Mouse (Mus musculus) C3H10T1/2 (cell line): Measurements from ENCODE around the gene Cd27. TPM values are rescaled to one million over a fixed set of nuclear protein-coding genes. Genes with fewer than 3 reads are reported as not detected.

Source experiments
- polyA plus RNA-seq, 2 experiments: library from polyadenylated mRNA; unstranded; fragments of >200 nt; fragmentation: generic; extraction: Trizol; gene quantifications; one replicate each; pipeline ENCODE4 v1.2.1; 2012; ENCODE audit warnings: missing spikeins in 2 of 2

Cd27 gene
- under 1 TPM in 1 of 2 experiments, not detected in 1; 0.25 TPM for polyA plus RNA-seq

DNA sequence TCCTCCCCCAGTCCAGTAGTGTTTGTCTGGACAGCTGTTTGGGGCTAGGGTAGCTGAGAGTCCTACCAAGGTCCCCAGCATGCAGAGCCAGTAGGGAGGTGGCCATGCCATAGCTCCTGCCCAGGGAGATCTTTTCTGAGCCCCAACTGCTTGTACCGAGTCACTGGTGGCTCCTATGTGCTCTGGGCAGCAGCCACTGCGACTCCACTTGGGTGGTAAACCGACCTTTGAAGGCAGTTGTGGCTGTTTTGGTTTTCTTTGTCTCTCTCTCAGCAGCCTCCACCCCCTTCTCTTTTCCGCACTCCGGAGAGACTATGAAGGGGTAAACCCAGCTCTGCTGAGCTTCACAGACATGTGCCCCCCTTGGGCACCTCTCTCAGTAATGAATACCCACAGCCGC, at the start of gene Cd27:
Gene Cd27, minus strand, starts transcription at position 229 of the 400 bp plus-strand sequence.

DNA sequence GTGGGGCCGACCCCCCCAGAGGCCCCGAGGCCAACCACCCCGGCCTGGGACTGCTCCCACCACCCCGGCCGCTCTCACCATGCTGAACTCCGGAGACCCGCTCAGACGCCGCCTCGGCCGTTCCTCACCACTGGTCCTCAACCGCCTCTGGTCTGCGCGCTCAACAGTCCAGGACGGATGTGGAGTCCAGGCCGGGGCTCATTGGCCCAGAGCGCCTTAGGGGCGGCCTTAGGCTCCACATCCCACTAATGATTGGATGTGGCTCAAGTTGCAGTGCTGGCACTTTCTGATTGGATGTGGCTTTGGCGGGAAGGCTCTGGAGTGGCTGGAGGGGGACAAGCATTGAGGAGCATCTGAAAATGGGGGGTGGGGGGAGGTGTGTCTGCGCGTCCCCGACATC, 49.1 kb upstream of the Cd27 start, which contains the start of gene Tuba3a:
Gene Tuba3a, minus strand, starts transcription at position 153 of the 400 bp plus-strand sequence.

DNA sequence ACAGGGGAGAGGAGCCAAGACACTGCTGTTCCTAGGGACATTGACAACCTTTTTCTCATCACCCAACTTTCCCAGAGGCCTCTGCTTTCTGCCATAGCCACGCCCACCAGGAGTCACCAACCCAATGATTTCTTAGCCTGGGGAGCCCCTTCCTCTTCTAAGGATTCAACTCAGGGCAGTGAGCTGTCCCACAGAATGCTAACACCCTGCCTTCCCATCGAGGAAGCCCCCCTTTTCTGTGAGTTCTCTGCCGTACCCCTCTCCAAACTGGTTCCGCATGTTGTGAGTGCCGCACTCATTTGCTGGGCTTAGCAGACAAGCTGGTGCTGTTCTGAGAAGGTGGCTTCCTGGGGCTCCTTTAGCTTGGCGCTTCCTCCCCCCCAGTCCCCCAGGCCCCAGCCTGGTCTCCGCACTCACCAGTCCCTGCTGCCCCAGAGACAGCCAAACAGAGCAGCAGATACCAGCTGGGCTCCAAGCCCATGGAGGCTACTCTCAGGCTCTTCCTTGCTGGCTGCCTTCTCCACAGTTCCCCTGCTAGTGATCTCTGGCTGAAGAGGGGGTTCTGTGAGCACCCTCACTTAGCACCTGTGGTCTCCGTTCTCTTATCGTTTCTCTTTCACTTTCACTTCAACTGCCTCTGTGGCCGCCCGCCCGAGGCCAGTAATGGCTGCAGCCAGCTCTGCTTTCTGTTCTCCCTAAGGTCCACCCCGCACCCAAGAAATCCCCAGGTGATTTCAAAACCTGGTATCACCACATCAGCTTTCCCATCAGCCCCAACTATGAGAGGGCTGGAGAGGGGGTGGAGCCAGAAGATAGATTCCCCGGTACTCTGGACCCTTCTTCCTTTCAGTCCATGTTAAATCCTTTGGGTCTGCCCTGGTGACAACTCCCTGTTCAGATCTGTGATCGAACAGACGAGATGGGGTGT, 5.4 kb downstream of the Cd27 start, which contains the start of gene Tapbpl:
Gene Tapbpl, minus strand, starts transcription at position 744 of the 928 bp plus-strand sequence.

DNA sequence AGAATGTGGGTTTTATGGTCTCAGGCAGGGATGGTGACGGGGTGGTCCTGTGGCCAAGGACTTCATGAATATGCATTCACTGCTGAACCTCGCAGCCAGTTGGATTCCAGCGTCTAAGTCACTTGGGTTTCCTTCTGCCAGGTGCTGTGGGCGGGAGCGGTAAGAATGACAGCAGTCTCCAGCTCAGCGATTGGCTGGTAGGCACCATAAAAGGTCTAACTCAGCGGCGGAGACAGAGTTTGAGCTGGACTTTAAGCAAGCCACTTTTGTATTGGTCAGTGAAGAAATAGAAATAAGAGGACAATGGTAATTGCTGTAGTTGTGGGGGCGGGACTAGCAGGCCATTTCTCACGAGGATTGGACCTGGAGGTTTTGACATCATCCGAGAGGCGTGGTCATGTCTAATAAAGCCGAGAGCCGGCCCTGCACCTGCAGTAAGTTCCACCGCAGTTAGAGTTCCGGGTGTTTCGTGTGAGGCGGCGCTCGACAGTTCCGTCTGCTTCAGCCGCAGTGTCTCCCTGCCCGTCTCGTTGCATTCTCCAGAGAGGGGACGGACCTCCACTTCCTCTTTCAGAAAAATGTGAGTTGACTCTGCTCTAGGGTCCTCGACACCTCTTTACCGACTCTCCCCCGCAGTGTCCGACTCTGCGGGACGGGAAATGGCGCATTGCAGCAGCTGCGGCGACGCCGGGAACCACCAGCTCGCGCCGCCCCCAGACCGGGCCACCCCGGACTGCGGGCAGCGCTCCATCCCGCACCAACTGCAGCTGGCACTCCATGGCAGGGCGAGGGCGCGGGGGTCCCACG, 21.5 kb downstream of the Cd27 start, which contains the start of gene Vamp1:
Gene Vamp1, plus strand, starts transcription at position 404 of the 807 bp plus-strand sequence.

DNA sequence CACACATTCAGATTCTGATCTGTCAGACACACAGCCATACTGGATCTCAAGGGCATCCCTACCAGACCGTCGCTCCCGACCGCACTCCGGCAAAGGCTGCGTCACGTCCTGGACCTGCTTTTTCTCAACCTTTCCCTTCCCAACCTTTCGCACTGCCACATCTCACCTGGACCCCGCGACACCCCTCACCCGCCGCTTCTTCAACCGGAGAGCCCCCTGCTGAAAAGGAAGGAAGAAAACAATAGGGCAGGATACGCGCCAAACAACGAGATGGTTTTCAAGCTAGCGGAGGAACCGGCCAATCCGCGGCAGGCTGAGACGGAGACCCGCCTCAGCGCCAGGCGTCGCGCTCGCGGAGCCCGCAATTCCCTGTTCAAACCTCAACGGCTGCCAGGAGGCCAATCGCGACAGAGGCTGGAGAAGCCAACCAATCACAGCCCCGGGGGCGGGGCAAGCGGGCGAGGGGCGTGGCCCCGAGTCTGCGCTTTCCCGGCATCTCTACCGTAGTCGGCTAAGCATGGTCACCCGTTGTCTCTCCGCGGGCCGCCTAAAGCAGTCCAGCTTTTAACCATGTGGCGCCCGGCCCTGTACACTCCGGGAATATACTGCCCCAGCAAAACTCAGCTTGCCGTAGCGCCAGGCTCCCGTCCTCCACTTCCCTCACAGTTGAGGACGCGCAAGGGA, 45.3 kb downstream of the Cd27 start, which contains the start of the genes Ncapd2 and Mrpl51:
Gene Ncapd2, minus strand, starts transcription at position 370 of the 684 bp plus-strand sequence.
Gene Mrpl51, plus strand, starts transcription at position 470 of the 684 bp plus-strand sequence.

Other genes with a start within 250 kb of the Cd27 start
- gene Pianp, start 240.3 kb downstream of the Cd27 start, polyA plus RNA-seq, result 10 to 100 TPM in 1 of 2 experiments, 1 to 10 TPM in 1; 3.0 to 14.0 TPM
- gene Zfp384, start 227.9 kb downstream of the Cd27 start, polyA plus RNA-seq, result 10 to 100 TPM in 1 of 2 experiments, 1 to 10 TPM in 1; 9.5 to 27.6 TPM
- gene Ing4, start 197.2 kb downstream of the Cd27 start, polyA plus RNA-seq, result 10 to 100 TPM; 15.4 to 76.7 TPM
- gene Acrbp, start 187.3 kb downstream of the Cd27 start, polyA plus RNA-seq, result 1 to 10 TPM in 1 of 2 experiments, under 1 TPM in 1; 0.32 to 8.6 TPM
- gene Lpar5, start 169.1 kb downstream of the Cd27 start, polyA plus RNA-seq, result under 1 TPM in 1 of 2 experiments, not detected in 1; 0.09 TPM
- 100 to 1,000 TPM in 1 of 2 experiments, 10 to 100 TPM in 1; 17.2 to 106 TPM for gene Chd4, start 141.0 kb downstream of the Cd27 start, polyA plus RNA-seq
- gene Nop2, start 105.1 kb downstream of the Cd27 start, polyA plus RNA-seq, result 10 to 100 TPM; 25.7 to 58.8 TPM
- gene Iffo1, start 91.8 kb downstream of the Cd27 start, polyA plus RNA-seq, result 10 to 100 TPM in 1 of 2 experiments, 1 to 10 TPM in 1; 4.2 to 22.1 TPM
- gene Gapdh, start 70.5 kb downstream of the Cd27 start, polyA plus RNA-seq, result 1,000 to 10,000 TPM; 2,700 to 7,122 TPM
- gene Ncapd2, start 45.3 kb downstream of the Cd27 start, polyA plus RNA-seq, result 100 to 1,000 TPM in 1 of 2 experiments, 10 to 100 TPM in 1; 57.1 to 120 TPM
- gene Mrpl51, start 45.2 kb downstream of the Cd27 start, polyA plus RNA-seq, result 100 to 1,000 TPM; 106 to 112 TPM
- gene Vamp1, start 21.5 kb downstream of the Cd27 start, polyA plus RNA-seq, result 1 to 10 TPM in 1 of 2 experiments, under 1 TPM in 1; 0.22 to 2.2 TPM
- gene Tapbpl, start 5.2 kb downstream of the Cd27 start, polyA plus RNA-seq, result 10 to 100 TPM in 1 of 2 experiments, 1 to 10 TPM in 1; 1.5 to 12.5 TPM
- under 1 TPM in 1 of 2 experiments, not detected in 1; 0.02 TPM for gene Tuba3a, start 49.0 kb upstream of the Cd27 start, polyA plus RNA-seq
- gene Ltbr, start 76.9 kb upstream of the Cd27 start, polyA plus RNA-seq, result 100 to 1,000 TPM in 1 of 2 experiments, 10 to 100 TPM in 1; 70.3 to 101 TPM
- gene Scnn1a, start 83.6 kb upstream of the Cd27 start, polyA plus RNA-seq, result 1 to 10 TPM in 1 of 2 experiments, under 1 TPM in 1; 0.25 to 1.7 TPM
- gene Tnfrsf1a, start 112.4 kb upstream of the Cd27 start, polyA plus RNA-seq, result 100 to 1,000 TPM in 1 of 2 experiments, 10 to 100 TPM in 1; 44.2 to 112 TPM
- under 1 TPM; 0.12 to 0.84 TPM for gene Plekhg6, start 143.8 kb upstream of the Cd27 start, polyA plus RNA-seq